Mouse (Mus musculus): ENCODE measurements around the gene Rnf185. TPM values are rescaled to one million over a fixed set of nuclear protein-coding genes. Genes with fewer than 3 reads are reported as not detected.

Gene Rnf185
- polyA plus RNA-seq, 1 experiment from 2014 or later = 20.6 TPM

DNA sequence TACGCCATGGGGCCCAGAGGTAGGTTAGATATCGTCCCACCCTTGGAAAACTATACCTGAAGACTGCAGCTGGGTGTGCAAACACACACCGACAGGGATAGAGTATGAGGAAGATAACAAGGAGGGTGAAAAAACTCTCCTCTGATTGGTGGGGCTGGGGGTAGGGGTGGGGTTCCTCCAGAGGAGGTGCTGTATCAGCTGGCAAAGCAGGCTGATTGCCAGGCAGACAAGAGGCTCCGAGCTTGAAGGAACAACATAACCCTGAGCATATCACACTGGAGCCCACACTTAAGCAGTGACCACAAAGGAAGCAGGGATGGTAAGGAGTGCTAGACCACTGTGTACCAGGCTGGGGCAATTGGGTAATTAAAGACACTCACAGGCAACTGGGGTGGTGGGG, 72.7 kb downstream of the Rnf185 start:
- Histone ChIP-seq H3K27me3 (replicated peaks; ENCODE audit: control insufficient read depth, insufficient read depth, low read length) (no peaks in the 10 kb centered on the region), H3K4me2 (no peak overlapping the region), H3K9ac (ENCODE audit: low read depth, low read length) (no peak overlapping the region), H3K9me3 (ENCODE audit: control insufficient read depth, low read length) (no peaks in the 10 kb centered on the region), H3K4me1 (replicated peaks; ENCODE audit: control insufficient read depth, insufficient read depth, low read length) (peaks cover 18% of the 10 kb centered on the region), H3K36me3 (ENCODE audit: control insufficient read depth, insufficient read depth, low read length) (peaks cover 8% of the 10 kb centered on the region; the same call in 1 of the 2 replicates), H3K27ac (ENCODE audit: low read depth, low read length) (no peak overlapping the region), H3K4me3 (ENCODE audit: low read depth, low read length) (no peak overlapping the region)
- DNase-seq (ENCODE audit: low spot score) = no peak
- ATAC-seq (replicated peaks; ENCODE audit: low FRiP score) = peak; percentile 76
- WGBS = 56% methylated on average over 4 of the region's 4 CpGs

- no peak for ATAC-seq (replicated peaks; ENCODE audit: low FRiP score)
- Histone ChIP-seq H3K4me1 (replicated peaks; ENCODE audit: control insufficient read depth, insufficient read depth, low read length) (peaks cover 36% of the 10 kb centered on the region), H3K4me3 (ENCODE audit: low read depth, low read length) (no peak overlapping the region), H3K27ac (ENCODE audit: low read depth, low read length) (peak overlapping the region; percentile 58; the same call in 1 of the 2 replicates), H3K27me3 (replicated peaks; ENCODE audit: control insufficient read depth, insufficient read depth, low read length) (no peaks in the 10 kb centered on the region), H3K36me3 (ENCODE audit: control insufficient read depth, insufficient read depth, low read length) (no peaks in the 10 kb centered on the region), H3K9ac (ENCODE audit: low read depth, low read length) (no peak overlapping the region), H3K9me3 (ENCODE audit: control insufficient read depth, low read length) (no peaks in the 10 kb centered on the region), H3K4me2 (no peak overlapping the region)
- no peak for DNase-seq (ENCODE audit: low spot score)
- WGBS = 74% methylated on average over 12 of the region's 12 CpGs
These were observed 77.4 kb downstream of the Rnf185 start for GRCm38 (mm10) chr11:3374741-3375140.

DNA sequence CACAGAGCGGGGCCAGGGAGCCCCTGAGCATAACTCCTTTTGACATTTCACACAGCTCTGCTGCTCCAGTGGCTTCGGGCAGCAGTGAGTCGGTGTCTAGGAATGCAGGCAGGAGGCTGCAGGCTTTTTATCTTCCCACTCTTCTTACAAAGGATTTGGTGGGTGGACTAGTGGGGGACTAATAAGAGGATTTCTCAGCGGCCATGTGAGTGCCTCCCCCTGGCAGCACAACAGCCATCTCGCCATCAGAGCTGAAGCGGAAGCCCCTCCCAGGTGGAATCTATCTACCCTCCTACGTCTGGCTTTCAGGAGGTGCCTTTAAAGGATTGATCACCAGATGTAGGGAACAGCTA, 77.9 kb downstream of the Rnf185 start:
- WGBS = 43% methylated on average over 7 of the region's 7 CpGs
- Histone ChIP-seq H3K27me3 (replicated peaks; ENCODE audit: control insufficient read depth, insufficient read depth, low read length) (no peaks in the 10 kb centered on the region), H3K4me2 (peak overlapping the region; percentile 9; the same call in 1 of the 2 replicates), H3K27ac (ENCODE audit: low read depth, low read length) (peak overlapping the region; percentile 58; the same call in 1 of the 2 replicates), H3K9me3 (ENCODE audit: control insufficient read depth, low read length) (no peaks in the 10 kb centered on the region), H3K36me3 (ENCODE audit: control insufficient read depth, insufficient read depth, low read length) (no peaks in the 10 kb centered on the region), H3K4me1 (replicated peaks; ENCODE audit: control insufficient read depth, insufficient read depth, low read length) (peaks cover 32% of the 10 kb centered on the region), H3K4me3 (ENCODE audit: low read depth, low read length) (no peak overlapping the region), H3K9ac (ENCODE audit: low read depth, low read length) (no peak overlapping the region)
- ATAC-seq (replicated peaks; ENCODE audit: low FRiP score) (no peak), DNase-seq (ENCODE audit: low spot score) (no peak)

DNA sequence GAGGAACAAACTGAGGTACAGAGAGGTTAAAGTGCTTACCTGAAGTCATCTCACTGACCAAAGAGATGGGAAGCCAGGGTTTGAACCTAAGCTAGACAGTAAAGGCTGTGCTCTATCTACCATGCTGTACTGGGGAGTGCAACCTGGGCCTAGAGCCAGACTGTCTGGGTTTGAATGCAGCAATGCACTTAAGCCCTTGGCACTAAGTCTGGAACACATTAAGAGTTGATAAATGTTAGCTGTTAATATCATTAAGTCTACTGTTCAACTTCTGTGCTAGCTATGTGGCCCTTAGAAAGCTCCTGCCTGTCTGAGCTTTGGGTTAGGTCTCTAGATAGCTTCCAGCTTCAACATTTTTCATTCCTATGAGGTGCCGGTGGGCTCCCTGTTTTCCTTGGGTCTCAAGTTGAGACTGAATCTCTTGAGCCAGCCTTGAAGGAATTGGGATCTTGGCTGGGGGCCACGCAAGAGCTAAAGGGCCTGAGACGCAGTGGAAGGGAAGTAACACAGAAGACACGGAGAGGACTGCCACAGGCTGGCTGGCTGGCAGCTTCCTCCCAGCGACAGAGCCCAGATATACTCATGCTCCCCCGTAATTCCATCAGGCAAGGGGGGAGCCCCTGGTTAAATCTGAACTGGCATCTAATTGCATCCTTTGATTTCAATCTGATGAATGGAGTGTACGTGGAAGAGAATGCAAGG, 78.4 kb downstream of the Rnf185 start:
- no peak overlapping the region for H3K4me3 ChIP-seq (ENCODE audit: low read depth, low read length)
- no peaks in the 10 kb centered on the region for H3K9me3 ChIP-seq (ENCODE audit: control insufficient read depth, low read length)
- 0 out of 2 replicates have a peak, but pooled peaks cover 2% of the 10 kb centered on the region for H3K36me3 ChIP-seq (ENCODE audit: control insufficient read depth, insufficient read depth, low read length)
- peaks cover 32% of the 10 kb centered on the region for H3K4me1 ChIP-seq (replicated peaks; ENCODE audit: control insufficient read depth, insufficient read depth, low read length)
- no peak for DNase-seq (ENCODE audit: low spot score)
- peak overlapping the region; percentile 58; the same call in 1 of the 2 replicates for H3K27ac ChIP-seq (ENCODE audit: low read depth, low read length)
- no peak for ATAC-seq (replicated peaks; ENCODE audit: low FRiP score)
- 51% methylated on average over 7 of the region's 7 CpGs for WGBS
- H3K27me3 ChIP-seq (replicated peaks; ENCODE audit: control insufficient read depth, insufficient read depth, low read length) = no peaks in the 10 kb centered on the region
- no peak overlapping the region for H3K9ac ChIP-seq (ENCODE audit: low read depth, low read length)
- peak overlapping the region; percentile 9; the same call in 1 of the 2 replicates for H3K4me2 ChIP-seq

GRCm38 (mm10) chr11:3371599-3372295, 80.4 kb downstream of the Rnf185 start:
- DNase-seq (ENCODE audit: low spot score) = no peak
- H3K9me3 ChIP-seq (ENCODE audit: control insufficient read depth, low read length) = no peaks in the 10 kb centered on the region
- peaks cover 32% of the 10 kb centered on the region for H3K4me1 ChIP-seq (replicated peaks; ENCODE audit: control insufficient read depth, insufficient read depth, low read length)
- H3K27ac ChIP-seq (ENCODE audit: low read depth, low read length) = peak overlapping the region; percentile 32; the same call in 1 of the 2 replicates
- 24% methylated on average over 7 of the region's 7 CpGs for WGBS
- no peaks in the 10 kb centered on the region for H3K27me3 ChIP-seq (replicated peaks; ENCODE audit: control insufficient read depth, insufficient read depth, low read length)
- H3K36me3 ChIP-seq (ENCODE audit: control insufficient read depth, insufficient read depth, low read length) = peaks cover 2% of the 10 kb centered on the region; the same call in 1 of the 2 replicates
- ATAC-seq (replicated peaks; ENCODE audit: low FRiP score) = peak; percentile 37; the same call in 1 of the 2 replicates
- H3K4me3 ChIP-seq (ENCODE audit: low read depth, low read length) = peak overlapping the region; percentile 52
- peak overlapping the region; percentile 53 for H3K9ac ChIP-seq (ENCODE audit: low read depth, low read length)
- H3K4me2 ChIP-seq = peak overlapping the region; percentile 88

- ATAC-seq (replicated peaks; ENCODE audit: low FRiP score) (peak; percentile 92), DNase-seq (ENCODE audit: low spot score) (peak; percentile 86)
- 5% methylated on average over 27 of the region's 27 CpGs for WGBS
- no peak overlapping the region; the same call in 1 of the 2 replicates for H3K27ac ChIP-seq (ENCODE audit: low read depth, low read length)
- peaks cover 31% of the 10 kb centered on the region for H3K4me1 ChIP-seq (replicated peaks; ENCODE audit: control insufficient read depth, insufficient read depth, low read length)
- peaks cover 2% of the 10 kb centered on the region; the same call in 1 of the 2 replicates for H3K36me3 ChIP-seq (ENCODE audit: control insufficient read depth, insufficient read depth, low read length)
- H3K9ac ChIP-seq (ENCODE audit: low read depth, low read length) = peak overlapping the region; percentile 63
- peak overlapping the region; percentile 88 for H3K4me2 ChIP-seq
- H3K4me3 ChIP-seq (ENCODE audit: low read depth, low read length) = peak overlapping the region; percentile 52
- H3K9me3 ChIP-seq (ENCODE audit: control insufficient read depth, low read length) = no peaks in the 10 kb centered on the region
- no peaks in the 10 kb centered on the region for H3K27me3 ChIP-seq (replicated peaks; ENCODE audit: control insufficient read depth, insufficient read depth, low read length)
These were observed 81.1 kb downstream of the Rnf185 start for GRCm38 (mm10) chr11:3370928-3371598.

GRCm38 (mm10) chr11:3370162-3370561, 82.0 kb downstream of the Rnf185 start:
- 92% methylated on average over 2 of the region's 2 CpGs for WGBS
- H3K4me3 ChIP-seq (ENCODE audit: low read depth, low read length) = no peak overlapping the region
- no peak overlapping the region for H3K9ac ChIP-seq (ENCODE audit: low read depth, low read length)
- H3K27me3 ChIP-seq (replicated peaks; ENCODE audit: control insufficient read depth, insufficient read depth, low read length) = no peaks in the 10 kb centered on the region
- H3K36me3 ChIP-seq (ENCODE audit: control insufficient read depth, insufficient read depth, low read length) = peaks cover 2% of the 10 kb centered on the region; the same call in 1 of the 2 replicates
- H3K4me2 ChIP-seq = no peak overlapping the region; the same call in 1 of the 2 replicates
- DNase-seq (ENCODE audit: low spot score) = no peak
- no peaks in the 10 kb centered on the region for H3K9me3 ChIP-seq (ENCODE audit: control insufficient read depth, low read length)
- H3K4me1 ChIP-seq (replicated peaks; ENCODE audit: control insufficient read depth, insufficient read depth, low read length) = peaks cover 25% of the 10 kb centered on the region
- ATAC-seq (replicated peaks; ENCODE audit: low FRiP score) = no peak
- H3K27ac ChIP-seq (ENCODE audit: low read depth, low read length) = no peak overlapping the region

DNA sequence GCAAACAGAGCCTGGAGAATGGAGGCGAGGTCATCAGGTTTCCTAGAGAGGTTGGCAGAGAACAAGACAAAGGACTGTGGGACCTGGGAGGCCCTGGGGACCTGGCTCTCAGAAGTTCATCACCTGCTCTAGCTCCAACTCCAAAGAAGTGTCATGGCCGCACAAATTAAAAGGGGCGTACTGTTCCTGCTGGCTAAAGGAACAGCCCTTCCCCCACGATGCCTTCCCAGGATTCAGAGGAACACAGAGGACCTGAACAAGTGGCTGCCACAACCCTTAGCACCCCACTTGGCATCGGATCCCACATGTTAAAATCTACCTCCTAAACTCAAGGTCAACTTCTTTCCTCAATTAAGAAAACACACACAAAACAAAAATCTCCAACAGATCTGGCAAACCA, 82.7 kb downstream of the Rnf185 start:
- H3K4me3 ChIP-seq (ENCODE audit: low read depth, low read length) = no peak overlapping the region
- DNase-seq (ENCODE audit: low spot score) (no peak), ATAC-seq (replicated peaks; ENCODE audit: low FRiP score) (no peak)
- H3K9ac ChIP-seq (ENCODE audit: low read depth, low read length) = no peak overlapping the region
- H3K27ac ChIP-seq (ENCODE audit: low read depth, low read length) = no peak overlapping the region
- H3K27me3 ChIP-seq (replicated peaks; ENCODE audit: control insufficient read depth, insufficient read depth, low read length) = no peaks in the 10 kb centered on the region
- peaks cover 22% of the 10 kb centered on the region for H3K4me1 ChIP-seq (replicated peaks; ENCODE audit: control insufficient read depth, insufficient read depth, low read length)
- no peaks in the 10 kb centered on the region for H3K9me3 ChIP-seq (ENCODE audit: control insufficient read depth, low read length)
- no peak overlapping the region for H3K4me2 ChIP-seq
- peaks cover 2% of the 10 kb centered on the region; the same call in 1 of the 2 replicates for H3K36me3 ChIP-seq (ENCODE audit: control insufficient read depth, insufficient read depth, low read length)
- WGBS = 73% methylated on average over 5 of the region's 5 CpGs

Measured in liver, embryonic 11.5 days (tissue).